Mouse (Mus musculus) bone marrow macrophage, adult 2 months (primary cell): ENCODE results near the gene Spsb3. TPM values are rescaled to one million over a fixed set of nuclear protein-coding genes. Genes with fewer than 3 reads are reported as not detected.

ENCODE experiments used
- H3K27ac ChIP-seq: 2 replicates; pipeline ENCODE4 v1.5.1; 2012; ENCODE audit warnings: low read depth, low read length; ENCODE audit not compliant: insufficient read depth
- H3K4me1 ChIP-seq: 2 replicates; pipeline ENCODE4 v1.6.1; 2012; ENCODE audit warnings: low read length; ENCODE audit not compliant: control insufficient read depth, insufficient read depth
- H3K4me3 ChIP-seq: 2 replicates; pipeline ENCODE4 v1.5.1; 2012; ENCODE audit warnings: mild to moderate bottlenecking, low read length, moderate library complexity; ENCODE audit not compliant: insufficient read depth
- CTCF ChIP-seq: IDR thresholded peaks from 2 replicates; pipeline ENCODE4 v1.5.1; 2012; ENCODE audit warnings: low read depth, mild to moderate bottlenecking, low read length, moderate library complexity
- POLR2A ChIP-seq: IDR thresholded peaks from 2 replicates; pipeline ENCODE4 v1.6.1; 2012; ENCODE audit warnings: mild to moderate bottlenecking, low read depth, low read length, borderline replicate concordance
- polyA plus RNA-seq: library from polyadenylated mRNA; stranded (reverse); fragments of >200 nt; gene quantifications from 2 replicates; pipeline ENCODE4 v1.2.4, GENCODE M21; 2012; ENCODE audit not compliant: missing spikeins, insufficient read depth, insufficient read length

The Spsb3 gene
- polyA plus RNA-seq, 1 experiment: 21.3 TPM

DNA sequence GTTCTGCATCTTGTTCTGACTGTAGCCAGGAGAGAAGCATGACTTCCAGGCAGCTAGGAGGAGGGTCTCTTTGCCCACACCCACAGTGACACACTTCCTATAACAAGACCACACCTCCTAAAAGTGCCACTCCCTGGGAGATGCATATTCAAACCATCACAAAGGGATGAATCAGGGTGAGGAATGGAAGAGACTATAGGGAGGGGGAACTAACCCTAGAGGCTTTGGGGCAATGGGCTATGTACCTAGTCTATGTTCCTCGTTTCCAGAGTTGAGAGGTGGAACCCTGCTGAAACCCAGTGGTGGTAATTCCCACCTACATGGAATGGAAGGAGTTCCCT, 12.1 kb upstream of the Spsb3 start:
- TF ChIP-seq CTCF (no peak), POLR2A (no peak)

DNA sequence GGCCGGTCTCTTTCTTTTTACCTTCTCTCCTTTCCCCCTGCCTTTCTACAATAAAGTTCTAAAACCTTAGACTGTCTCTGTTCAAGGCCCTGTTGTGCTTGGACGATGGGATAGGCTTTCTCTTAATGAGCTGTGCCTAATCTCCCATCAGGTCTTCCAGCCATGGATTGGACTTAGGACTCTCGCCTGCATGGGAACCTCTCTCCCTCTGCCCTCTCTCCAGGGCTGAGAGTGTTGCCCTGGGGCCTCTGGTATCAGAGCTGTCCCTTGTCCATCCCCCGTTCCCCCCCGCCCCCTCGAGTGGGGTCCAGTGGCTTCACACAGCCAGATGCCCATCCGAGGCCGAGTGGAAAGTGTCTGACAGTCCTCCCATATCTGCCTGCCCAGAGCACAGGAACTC, 11.5 kb upstream of the Spsb3 start:
- H3K27ac ChIP-seq: no peak overlapping the region
- H3K4me3 ChIP-seq: no peak overlapping the region
- 0 out of 2 replicates have a peak, but pooled peaks cover 4% of the 10 kb centered on the region for H3K4me1 ChIP-seq
- TF ChIP-seq POLR2A (no peak), CTCF (no peak)

More for the DNA sequence above, 12.1 kb upstream of the Spsb3 start:
- Histone ChIP-seq H3K27ac (no peak overlapping the region), H3K4me3 (no peak overlapping the region), H3K4me1 (0 out of 2 replicates have a peak, but pooled peaks cover 4% of the 10 kb centered on the region)

DNA sequence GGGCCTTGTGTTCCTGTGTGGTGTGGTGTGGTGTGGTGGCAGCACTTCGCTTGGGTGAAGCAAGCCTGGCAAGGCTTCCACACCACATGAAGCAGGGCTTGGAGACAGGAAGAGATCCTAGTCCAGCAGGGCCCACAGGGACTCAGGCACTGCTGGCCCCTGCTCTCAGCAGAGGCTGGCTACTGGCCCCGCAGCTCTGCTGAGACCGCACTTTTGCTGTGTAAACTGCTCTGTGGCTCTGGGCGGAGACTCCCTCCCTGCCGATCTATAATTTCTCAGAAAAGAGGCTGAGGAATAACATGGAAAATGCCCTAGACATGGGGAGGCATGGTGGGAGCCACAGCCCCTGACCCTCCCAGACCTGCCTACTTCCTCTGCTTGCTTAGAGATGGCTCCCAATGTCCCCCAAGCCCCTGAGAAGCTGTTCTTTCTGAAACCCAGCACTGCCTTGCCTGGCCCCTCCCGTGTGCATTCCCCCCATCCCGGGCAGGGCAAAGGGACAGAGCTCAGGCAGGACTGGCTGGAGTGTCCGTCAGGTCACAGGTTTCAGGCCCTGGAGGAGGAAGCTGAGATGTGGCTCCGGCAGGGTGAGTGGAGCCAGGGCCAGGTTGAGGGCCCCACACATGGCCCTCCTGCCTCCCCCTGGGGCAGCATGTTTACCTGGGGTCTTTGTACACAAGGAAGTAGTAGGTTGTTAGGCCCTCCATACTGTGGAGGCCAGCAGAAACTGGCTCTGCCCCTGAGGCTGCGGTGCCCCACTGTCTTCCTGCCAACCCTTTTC, 8.9 kb upstream of the Spsb3 start:
- no peak for TF ChIP-seq CTCF
- no peak for TF ChIP-seq POLR2A
- Histone ChIP-seq H3K4me1 (0 out of 2 replicates have a peak, but pooled peaks cover 4% of the 10 kb centered on the region), H3K4me3 (no peak overlapping the region), H3K27ac (no peak overlapping the region)

DNA sequence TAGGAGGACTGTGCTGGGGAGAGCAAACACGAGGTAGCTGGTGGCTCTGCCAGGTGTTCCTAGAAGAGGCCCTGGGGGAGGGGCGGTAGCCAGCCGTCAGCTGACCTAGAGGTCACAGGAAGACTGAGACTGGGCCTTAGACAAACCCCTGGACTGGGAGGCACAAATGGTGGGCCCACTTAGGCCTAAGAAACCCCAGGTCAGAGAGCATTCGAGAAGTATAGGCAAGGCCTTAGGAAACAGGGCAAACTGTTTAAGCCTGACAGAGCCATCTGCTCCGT, 8.4 kb upstream of the Spsb3 start:
- Histone ChIP-seq H3K4me3 (no peak overlapping the region), H3K27ac (no peak overlapping the region), H3K4me1 (0 out of 2 replicates have a peak, but pooled peaks cover 4% of the 10 kb centered on the region)
- TF ChIP-seq CTCF: no peak
- TF ChIP-seq POLR2A: no peak

DNA sequence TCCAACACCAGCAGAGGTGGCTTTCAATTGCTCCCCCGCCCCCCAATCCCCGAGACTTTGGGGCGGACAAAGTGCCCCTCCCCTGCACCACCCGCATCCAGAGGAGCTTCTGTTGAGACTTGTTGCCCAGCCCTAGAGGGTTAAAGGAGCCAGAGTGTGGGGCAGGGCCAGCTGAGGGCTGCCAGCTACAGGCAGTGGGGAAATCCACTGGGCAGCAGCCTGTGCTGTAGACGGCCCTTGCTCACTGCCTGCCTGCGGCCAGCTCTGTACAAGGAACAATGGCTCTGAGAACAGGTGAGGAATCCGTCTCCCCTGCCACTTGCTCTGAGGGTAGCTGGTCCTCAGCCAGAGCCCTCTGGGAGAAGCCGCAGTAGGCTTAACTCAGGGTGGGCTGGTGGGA, 7.9 kb upstream of the Spsb3 start:
- Histone ChIP-seq H3K4me3 (no peak overlapping the region), H3K27ac (no peak overlapping the region), H3K4me1 (0 out of 2 replicates have a peak, but pooled peaks cover 4% of the 10 kb centered on the region)
- TF ChIP-seq CTCF (no peak), POLR2A (no peak)

DNA sequence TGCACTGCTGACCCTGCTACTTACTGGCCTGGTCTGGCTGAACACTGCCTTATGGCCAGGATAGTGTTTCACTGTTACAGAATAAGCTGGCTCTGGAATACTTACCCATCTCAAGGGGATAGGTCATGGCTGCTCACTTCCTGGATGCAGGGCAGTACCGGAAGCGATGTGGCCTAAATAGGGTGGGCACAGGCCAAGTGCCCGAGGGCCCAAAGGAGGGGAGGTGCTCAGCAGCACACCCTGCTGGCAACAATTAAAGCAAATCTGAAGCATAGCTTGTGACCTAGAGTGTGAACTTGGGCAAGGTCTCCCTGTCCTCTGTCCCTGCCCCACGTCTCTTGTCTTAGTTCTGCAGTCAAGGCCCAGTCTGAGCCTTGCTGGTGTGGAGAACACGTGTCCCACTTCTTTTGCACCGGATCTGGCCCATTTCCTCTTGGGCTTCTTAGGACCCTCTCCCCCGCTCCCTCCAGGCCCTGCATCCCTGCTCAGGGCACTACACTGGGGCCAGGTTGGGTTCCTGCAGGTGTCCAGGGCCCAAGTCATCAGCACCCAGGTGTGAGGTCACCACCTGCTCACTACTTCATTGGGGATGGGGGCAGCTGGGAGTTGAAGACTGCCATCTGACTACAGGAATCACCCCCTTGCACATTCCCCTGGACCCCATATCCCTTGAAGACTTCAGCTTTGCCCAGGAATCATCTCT, 4.6 kb upstream of the Spsb3 start:
- no peak overlapping the region for H3K27ac ChIP-seq
- peaks cover 3% of the 10 kb centered on the region; the same call in 1 of the 2 replicates for H3K4me1 ChIP-seq
- TF ChIP-seq CTCF (peak; percentile 45), POLR2A (no peak)
- no peak overlapping the region for H3K4me3 ChIP-seq

DNA sequence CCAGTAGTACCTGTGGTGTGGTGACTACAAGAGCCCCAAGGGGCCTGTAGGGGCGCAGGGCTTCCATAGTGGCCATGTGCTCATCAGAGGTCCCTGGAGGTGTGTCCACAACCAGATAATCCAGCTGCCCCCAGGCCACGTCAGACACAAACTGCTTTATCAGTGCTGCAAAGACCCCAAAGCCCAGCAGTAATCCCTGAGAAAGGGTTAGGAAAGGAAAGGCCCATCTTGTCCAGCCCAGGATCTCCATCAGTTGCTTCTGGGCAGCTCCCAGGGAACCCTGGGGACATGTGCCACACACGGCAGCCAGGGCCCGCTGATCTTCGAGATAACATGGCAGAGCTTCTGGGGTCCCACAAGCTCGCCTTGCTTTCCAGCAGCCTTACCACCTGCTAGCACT, 2.1 kb upstream of the Spsb3 start:
- TF ChIP-seq CTCF (no peak), POLR2A (no peak)
- no peak overlapping the region for H3K27ac ChIP-seq
- peaks cover 9% of the 10 kb centered on the region for H3K4me1 ChIP-seq
- no peak overlapping the region for H3K4me3 ChIP-seq

DNA sequence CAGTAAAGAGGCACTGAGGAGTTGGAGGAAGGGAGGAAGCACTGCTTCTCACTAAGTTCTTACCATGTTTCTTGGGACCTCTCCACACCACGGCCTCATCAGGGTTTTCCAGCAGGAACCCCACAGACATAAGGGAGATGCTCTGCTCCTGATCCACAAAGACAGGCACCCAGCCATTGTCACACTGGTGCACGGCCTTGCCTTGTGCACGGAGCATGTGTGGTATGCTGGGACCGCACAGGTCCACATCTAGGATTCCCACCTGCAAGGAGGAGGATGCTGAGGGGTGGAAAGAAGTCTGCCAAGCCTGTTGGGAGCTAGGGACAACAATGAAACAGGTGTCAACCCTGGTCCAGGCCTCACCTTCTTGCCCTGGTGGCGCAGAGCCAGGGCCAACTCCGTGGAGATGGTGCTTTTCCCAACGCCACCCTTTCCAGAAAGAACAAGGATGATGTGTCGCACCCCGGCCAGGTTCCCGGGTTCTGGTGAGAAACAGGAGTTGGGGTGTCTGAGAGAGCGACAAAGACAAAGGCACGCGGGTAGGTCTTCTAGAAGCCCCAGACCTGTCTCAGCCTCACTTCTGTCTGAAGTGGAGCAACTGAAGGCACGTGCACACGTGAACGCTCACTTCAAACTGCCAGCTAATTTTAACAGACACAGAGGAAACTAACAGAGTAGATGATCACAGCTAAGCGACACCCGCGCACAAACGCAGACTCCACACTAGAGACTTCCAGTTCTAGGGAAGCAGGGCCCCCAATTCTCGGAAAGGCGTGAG, 898 bp upstream of the Spsb3 start:
- no peak for TF ChIP-seq POLR2A
- no peak for TF ChIP-seq CTCF
- Histone ChIP-seq H3K27ac (no peak overlapping the region), H3K4me3 (peak overlapping the region; percentile 98), H3K4me1 (peaks cover 9% of the 10 kb centered on the region)

DNA sequence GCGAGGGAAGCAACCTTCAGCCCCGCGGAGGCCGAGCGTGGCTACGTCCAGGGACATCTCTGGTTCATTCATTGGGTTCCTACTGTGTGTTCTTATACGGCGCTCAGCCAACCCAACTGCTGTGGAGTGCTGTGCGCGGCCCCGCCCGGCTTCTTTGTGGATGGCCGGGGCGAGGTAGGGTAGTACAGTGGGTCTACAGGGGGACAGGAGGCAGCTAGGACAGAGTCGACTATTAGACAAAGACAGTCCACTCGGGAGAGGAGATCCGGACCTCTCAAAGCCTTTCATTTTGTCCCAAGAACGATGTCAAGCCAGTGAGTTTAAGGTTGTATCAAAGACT, 459 bp downstream of the Spsb3 start:
- Histone ChIP-seq H3K27ac (peak overlapping the region; percentile 35), H3K4me3 (peak overlapping the region; percentile 92), H3K4me1 (peaks cover 9% of the 10 kb centered on the region)
- TF ChIP-seq CTCF (no peak), POLR2A (no peak)

DNA sequence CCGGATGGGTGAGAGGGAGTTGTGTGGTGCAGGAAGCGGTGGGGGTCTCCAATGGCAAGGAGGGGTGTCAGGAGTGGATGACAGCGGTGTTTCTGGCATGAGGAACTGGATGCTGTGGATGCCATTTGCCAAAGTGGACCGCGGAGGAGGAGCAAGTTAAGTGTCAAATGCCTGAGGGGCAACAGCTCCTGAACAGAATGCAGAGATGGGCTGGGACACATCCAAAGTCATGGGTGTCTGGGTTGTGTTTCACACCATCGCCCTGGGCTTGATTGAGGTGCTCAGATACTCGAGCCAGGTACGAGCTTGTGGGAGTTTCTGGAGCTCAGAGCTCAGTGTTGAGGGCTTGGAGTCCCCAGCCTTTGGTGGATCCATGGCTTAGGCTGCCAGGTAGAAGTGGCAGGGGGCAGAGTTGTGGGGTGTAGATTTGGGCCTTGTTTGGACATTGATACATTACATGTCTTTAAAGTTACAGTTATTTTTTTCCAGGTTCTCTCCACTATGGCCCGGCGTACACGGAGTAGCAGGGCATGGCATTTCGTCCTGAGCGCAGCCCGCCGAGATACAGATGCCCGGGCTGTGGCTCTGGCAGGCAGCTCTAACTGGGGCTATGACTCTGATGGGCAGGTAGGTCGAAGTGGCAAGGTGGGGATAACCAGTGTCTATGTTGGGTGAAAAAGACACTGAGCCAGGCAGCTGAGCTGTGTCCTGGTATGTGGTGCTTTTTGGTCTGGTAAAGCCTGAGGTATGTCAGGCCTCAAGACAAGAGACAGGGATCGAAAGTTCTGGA, 1.0 kb downstream of the Spsb3 start:
- Histone ChIP-seq H3K27ac (no peak overlapping the region), H3K4me3 (peak overlapping the region; percentile 92), H3K4me1 (peaks cover 9% of the 10 kb centered on the region)
- TF ChIP-seq POLR2A (no peak), CTCF (no peak)
